Mouse (Mus musculus) kidney, adult 2 months (tissue): ENCODE data around the gene Igf1r.

Experiments
- CTCF ChIP-seq: fragments of 200-500 bp; conservative IDR thresholded peaks from 2 replicates; pipeline ENCODE4 v1.5.1; 2011; ENCODE audit warnings: low read depth, mild to moderate bottlenecking, control low read depth, low read length, moderate library complexity, mixed read lengths; ENCODE audit not compliant: insufficient read depth, insufficient read length
- POLR2A ChIP-seq: fragments of 200-500 bp; IDR thresholded peaks from one replicate; pipeline ENCODE4 v1.6.1; 2011; ENCODE audit warnings: low read depth, low read length, control low read depth

- TF ChIP-seq CTCF: no peak
- no peak for TF ChIP-seq POLR2A
Observed at GRCm38 (mm10) chr7:68061434-68061833, 108.8 kb downstream of the Igf1r start.
